Mouse (Mus musculus) kidney, adult 2 months (tissue): ENCODE measurements around the gene Slc38a4.

Source experiments
- CTCF ChIP-seq: fragments of 200-500 bp; conservative IDR thresholded peaks from 2 replicates; pipeline ENCODE4 v1.5.1; 2011; ENCODE audit warnings: low read depth, mild to moderate bottlenecking, control low read depth, low read length, moderate library complexity, mixed read lengths; ENCODE audit not compliant: insufficient read depth, insufficient read length
- POLR2A ChIP-seq: fragments of 200-500 bp; IDR thresholded peaks from one replicate; pipeline ENCODE4 v1.6.1; 2011; ENCODE audit warnings: low read depth, low read length, control low read depth

GRCm38 (mm10) chr15:97015036-97015596, 40.6 kb downstream of the Slc38a4 start:
- TF ChIP-seq CTCF (no peak), POLR2A (no peak)
